Mouse (Mus musculus): Measurements from ENCODE around the gene Hapln4. TPM values are rescaled to one million over a fixed set of nuclear protein-coding genes. Genes with fewer than 3 reads are reported as not detected.
A peak's percentile ranks its signal among the peaks of the same experiment; 100 is the strongest.

Gene Hapln4
- polyA plus RNA-seq, 1 experiment from 2014 or later = 0.05 TPM

DNA sequence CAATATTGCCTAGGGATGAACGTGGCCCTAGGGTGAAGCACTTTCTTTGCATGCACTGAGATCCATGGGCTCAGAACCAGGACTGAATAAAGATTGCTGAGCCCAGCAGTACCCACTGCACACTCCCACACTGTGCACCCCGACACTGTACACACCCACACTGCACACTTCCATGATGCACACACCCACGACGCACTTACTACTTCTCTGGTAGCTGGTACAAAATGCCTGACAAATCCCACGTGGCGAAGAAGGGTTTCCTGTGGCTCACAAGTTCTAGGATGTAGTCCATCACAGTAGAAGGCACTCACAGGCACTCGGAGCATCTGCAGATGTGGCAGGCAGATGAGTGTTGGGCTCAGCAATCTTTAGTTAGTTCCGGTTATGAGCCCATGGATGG, 41.7 kb downstream of the Hapln4 start:
- DNase-seq (no peak), ATAC-seq (ENCODE audit: low read depth) (no peak)
- no peaks in the 10 kb centered on the region for H3K36me3 ChIP-seq
- no peak overlapping the region for H3K9ac ChIP-seq
- peaks cover 8% of the 10 kb centered on the region for H3K4me1 ChIP-seq (replicated peaks)
- H3K27ac ChIP-seq = no peak overlapping the region
- WGBS (ENCODE audit: insufficient replicate concordance) = 49% methylated on average over 8 of the region's 8 CpGs
- no peak overlapping the region for H3K4me3 ChIP-seq (replicated peaks)
- H3K9me3 ChIP-seq (replicated peaks) = no peaks in the 10 kb centered on the region
- peaks cover 41% of the 10 kb centered on the region for H3K27me3 ChIP-seq
- no peak overlapping the region for H3K4me2 ChIP-seq

GRCm38 (mm10) chr8:70128435-70128834, 45.2 kb downstream of the Hapln4 start:
- DNase-seq = no peak
- Histone ChIP-seq H3K36me3 (peaks cover 13% of the 10 kb centered on the region), H3K9me3 (replicated peaks) (no peaks in the 10 kb centered on the region), H3K27ac (no peak overlapping the region), H3K4me2 (no peak overlapping the region), H3K9ac (0 out of 2 replicates have a peak overlapping the region, but pooled peaks have one; percentile 10), H3K27me3 (peaks cover 14% of the 10 kb centered on the region), H3K4me1 (replicated peaks) (peaks cover 37% of the 10 kb centered on the region), H3K4me3 (replicated peaks) (no peak overlapping the region)
- WGBS (ENCODE audit: insufficient replicate concordance) = 62% methylated on average over 3 of the region's 3 CpGs
- ATAC-seq (ENCODE audit: low read depth) = no peak

DNA sequence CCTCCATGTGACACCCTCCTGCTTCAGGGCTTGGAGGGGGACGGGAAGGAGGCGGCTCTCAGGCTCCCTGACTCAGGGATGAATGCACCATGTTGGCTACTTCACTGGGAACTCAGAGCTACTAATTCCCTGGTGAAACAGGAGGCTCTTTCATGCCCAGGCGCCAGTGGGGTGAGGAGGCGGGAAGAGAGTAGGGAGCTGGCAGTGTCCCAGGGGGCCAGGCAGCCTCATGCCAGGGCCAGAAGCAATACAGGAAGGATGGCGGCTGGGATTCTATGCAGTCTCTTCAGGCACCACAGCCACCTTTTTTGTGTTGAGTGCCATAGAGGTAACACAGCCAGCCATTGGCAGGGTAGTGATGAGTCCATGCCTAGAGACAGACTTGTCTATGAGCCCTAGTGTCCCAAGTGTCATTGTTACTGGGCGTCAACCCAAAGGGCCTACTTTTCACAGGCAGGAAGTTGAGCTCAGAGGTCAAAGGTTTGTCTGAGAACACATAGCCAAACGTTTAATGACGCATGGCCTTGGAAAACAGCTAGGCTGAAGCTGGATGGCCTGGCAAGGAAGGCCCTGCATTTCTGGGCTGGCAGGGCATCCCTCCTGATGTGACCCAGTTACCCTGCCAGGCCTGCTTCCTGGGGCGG, 46.2 kb downstream of the Hapln4 start:
- H3K4me2 ChIP-seq = no peak overlapping the region
- no peak for DNase-seq
- no peak for ATAC-seq (ENCODE audit: low read depth)
- H3K27ac ChIP-seq = no peak overlapping the region
- WGBS (ENCODE audit: insufficient replicate concordance) = 67% methylated on average over 9 of the region's 9 CpGs
- H3K36me3 ChIP-seq = peaks cover 23% of the 10 kb centered on the region
- peaks cover 47% of the 10 kb centered on the region for H3K4me1 ChIP-seq (replicated peaks)
- no peak overlapping the region for H3K9ac ChIP-seq
- no peak overlapping the region for H3K4me3 ChIP-seq (replicated peaks)
- H3K27me3 ChIP-seq = peaks cover 13% of the 10 kb centered on the region
- H3K9me3 ChIP-seq (replicated peaks) = no peaks in the 10 kb centered on the region

- ATAC-seq (ENCODE audit: low read depth) (no peak), DNase-seq (no peak)
- Histone ChIP-seq H3K9me3 (replicated peaks) (no peaks in the 10 kb centered on the region), H3K4me1 (replicated peaks) (peaks cover 53% of the 10 kb centered on the region), H3K27ac (no peak overlapping the region), H3K27me3 (peaks cover 8% of the 10 kb centered on the region; the same call in 1 of the 2 replicates), H3K9ac (no peak overlapping the region), H3K4me2 (no peak overlapping the region), H3K36me3 (peaks cover 29% of the 10 kb centered on the region), H3K4me3 (replicated peaks) (no peak overlapping the region)
- 76% methylated on average over 3 of the region's 3 CpGs for WGBS (ENCODE audit: insufficient replicate concordance)
Observed at GRCm38 (mm10) chr8:70130066-70130465, 46.8 kb downstream of the Hapln4 start.

DNA sequence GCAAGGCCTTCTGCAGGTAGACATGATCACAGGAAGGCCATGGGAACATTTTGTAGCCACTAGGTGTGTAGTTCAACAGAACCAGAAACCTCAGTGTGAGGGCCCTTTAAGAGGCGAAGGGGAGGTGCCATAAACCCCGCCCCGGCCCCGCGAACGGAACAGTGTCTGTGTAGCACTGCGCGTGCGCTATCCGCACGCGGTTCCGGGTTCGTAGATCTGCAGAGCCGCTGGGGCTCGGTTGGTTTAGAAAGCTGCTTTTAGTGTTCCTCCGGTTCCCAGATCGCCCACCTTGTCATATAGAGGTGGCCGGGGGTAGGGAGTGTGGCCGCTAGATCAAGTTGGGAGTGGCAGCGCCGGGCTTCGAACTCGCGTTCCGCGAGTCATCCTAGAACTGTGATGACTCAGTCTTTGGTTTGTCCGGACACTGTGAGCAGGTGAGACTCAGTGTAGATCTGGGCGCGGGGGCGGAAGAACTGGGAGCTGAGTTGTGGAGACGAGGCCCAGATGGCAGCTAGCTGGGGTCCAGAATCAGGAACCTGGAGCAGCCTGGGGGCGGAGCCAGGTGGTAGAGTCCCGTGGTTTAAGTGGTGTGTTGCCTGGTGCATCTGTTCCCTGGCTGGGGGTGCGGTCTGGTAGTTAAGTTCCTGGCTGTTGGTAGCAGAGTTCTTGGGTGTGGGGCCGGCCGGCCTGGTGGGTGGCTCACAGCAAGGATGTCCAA, 48.1 kb downstream of the Hapln4 start, which contains the start of gene Nr2c2ap:
TSS of gene Nr2c2ap (plus strand) at position 168 of the 718 bp plus-strand sequence.
- WGBS (ENCODE audit: insufficient replicate concordance) = under 1% methylated on average over 37 of the region's 37 CpGs
- Histone ChIP-seq H3K9me3 (replicated peaks) (no peaks in the 10 kb centered on the region), H3K4me3 (replicated peaks) (peak within 1 kb of the TSS; percentile 78), H3K27ac (peak within 1 kb of the TSS; percentile 50), H3K4me1 (replicated peaks) (peaks cover 54% of the 10 kb centered on the region), H3K36me3 (peaks cover 42% of the 10 kb centered on the region), H3K9ac (peak within 1 kb of the TSS; percentile 77), H3K4me2 (peak within 1 kb of the TSS; percentile 82), H3K27me3 (no peaks in the 10 kb centered on the region)
- ATAC-seq (ENCODE audit: low read depth) (peak; percentile 84), DNase-seq (peak; percentile 82)

DNA sequence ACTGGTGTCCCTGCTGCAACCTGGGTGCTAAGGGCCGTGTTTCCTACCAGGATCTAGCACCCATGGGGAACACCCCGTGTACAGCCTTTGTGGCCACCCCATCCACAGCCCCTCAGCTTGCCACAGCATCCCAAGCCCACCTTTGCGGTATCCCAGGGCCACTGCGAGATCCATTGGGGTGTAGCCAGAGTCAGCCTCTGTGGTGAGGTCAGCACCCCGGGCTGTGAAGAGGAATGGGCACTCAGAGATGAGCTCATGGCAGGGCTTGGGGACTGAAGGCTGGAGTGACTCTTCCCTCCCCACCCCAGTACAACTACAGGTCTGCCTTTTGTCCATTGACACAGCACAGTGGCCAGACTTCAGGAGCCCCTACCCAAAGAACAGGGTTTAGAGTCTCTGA, 50.8 kb downstream of the Hapln4 start:
- Histone ChIP-seq H3K4me1 (replicated peaks) (peaks cover 67% of the 10 kb centered on the region), H3K4me3 (replicated peaks) (no peak overlapping the region), H3K36me3 (peaks cover 46% of the 10 kb centered on the region), H3K9me3 (replicated peaks) (no peaks in the 10 kb centered on the region), H3K9ac (no peak overlapping the region), H3K27ac (no peak overlapping the region), H3K27me3 (no peaks in the 10 kb centered on the region), H3K4me2 (no peak overlapping the region)
- 92% methylated on average over 5 of the region's 5 CpGs for WGBS (ENCODE audit: insufficient replicate concordance)
- DNase-seq (no peak), ATAC-seq (ENCODE audit: low read depth) (no peak)

DNA sequence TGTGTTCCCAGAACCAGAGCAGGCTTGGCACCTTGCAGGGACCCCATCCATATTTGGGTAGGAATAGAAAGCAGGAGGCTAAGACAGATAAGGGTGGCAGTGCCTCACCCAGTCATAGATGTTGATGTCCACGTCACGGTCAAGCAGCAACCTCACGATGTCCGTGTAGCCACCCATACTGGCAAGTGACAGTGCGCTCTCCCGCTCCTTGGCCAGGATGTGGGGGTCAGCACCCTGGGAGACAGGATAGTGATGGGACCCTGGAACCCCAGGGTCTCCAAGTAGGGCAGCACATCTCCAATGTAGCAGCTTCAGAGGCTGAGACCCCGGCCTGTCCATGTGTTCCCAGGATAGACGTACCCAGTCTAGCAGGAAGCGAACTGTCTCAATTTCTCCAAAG, 51.7 kb downstream of the Hapln4 start:
- Histone ChIP-seq H3K27me3 (no peaks in the 10 kb centered on the region), H3K4me2 (no peak overlapping the region), H3K27ac (no peak overlapping the region), H3K4me3 (replicated peaks) (no peak overlapping the region), H3K4me1 (replicated peaks) (peaks cover 60% of the 10 kb centered on the region), H3K9ac (no peak overlapping the region), H3K9me3 (replicated peaks) (no peaks in the 10 kb centered on the region), H3K36me3 (peaks cover 46% of the 10 kb centered on the region)
- peak; percentile 19 for DNase-seq
- WGBS (ENCODE audit: insufficient replicate concordance) = 82% methylated on average over 9 of the region's 9 CpGs
- ATAC-seq (ENCODE audit: low read depth) = no peak

DNA sequence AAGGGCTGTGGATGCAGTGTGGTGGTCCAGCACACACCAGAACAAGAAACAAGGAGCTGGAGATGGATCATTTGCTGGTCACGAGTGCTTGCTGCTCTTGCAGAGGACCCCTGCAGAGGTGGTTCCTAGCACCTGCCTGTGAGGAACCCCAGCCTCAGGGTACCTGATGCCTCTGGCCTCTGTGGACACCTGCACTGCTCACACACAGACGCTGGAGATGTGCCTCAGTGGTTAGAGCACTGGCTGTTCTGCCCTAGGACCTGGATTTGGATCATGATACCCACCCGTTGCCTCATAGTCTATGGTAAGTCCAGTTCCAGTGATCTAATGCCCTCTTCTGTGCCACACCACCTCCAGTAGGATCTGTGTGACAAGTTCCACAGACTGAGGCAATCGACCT, 53.3 kb downstream of the Hapln4 start:
- no peaks in the 10 kb centered on the region for H3K27me3 ChIP-seq

GRCm38 (mm10) chr8:70137890-70138289, 54.6 kb downstream of the Hapln4 start:
- peak overlapping the region; percentile 79 for H3K4me2 ChIP-seq
- 71% methylated on average over 4 of the region's 4 CpGs for WGBS (ENCODE audit: insufficient replicate concordance)
- no peaks in the 10 kb centered on the region for H3K27me3 ChIP-seq
- H3K9ac ChIP-seq = peak overlapping the region; percentile 80
- H3K4me3 ChIP-seq (replicated peaks) = peak overlapping the region; percentile 87
- DNase-seq (no peak), ATAC-seq (ENCODE audit: low read depth) (no peak)
- peak overlapping the region; percentile 84; the same call in 1 of the 2 replicates for H3K27ac ChIP-seq
- H3K9me3 ChIP-seq (replicated peaks) = no peaks in the 10 kb centered on the region
- H3K4me1 ChIP-seq (replicated peaks) = peaks cover 47% of the 10 kb centered on the region
- peaks cover 50% of the 10 kb centered on the region for H3K36me3 ChIP-seq

More for the DNA sequence above, 53.3 kb downstream of the Hapln4 start:
- H3K4me1 ChIP-seq (replicated peaks) = peaks cover 60% of the 10 kb centered on the region
- no peak for DNase-seq
- H3K4me2 ChIP-seq = no peak overlapping the region
- ATAC-seq (ENCODE audit: low read depth) = no peak
- no peak overlapping the region for H3K9ac ChIP-seq
- 77% methylated on average over 4 of the region's 4 CpGs for whole genome bisulfite sequencing (ENCODE audit: insufficient replicate concordance)
- no peak overlapping the region for H3K27ac ChIP-seq
- no peak overlapping the region for H3K4me3 ChIP-seq (replicated peaks)
- H3K36me3 ChIP-seq = peaks cover 46% of the 10 kb centered on the region
- H3K9me3 ChIP-seq (replicated peaks) = no peaks in the 10 kb centered on the region

- ATAC-seq (ENCODE audit: low read depth) (peak; percentile 96), DNase-seq (peak; percentile 98)
- peak within 1 kb of the TSS; percentile 79 for H3K4me2 ChIP-seq
- WGBS (ENCODE audit: insufficient replicate concordance) = under 1% methylated on average over 46 of the region's 46 CpGs
- peak within 1 kb of the TSS; percentile 87 for H3K4me3 ChIP-seq (replicated peaks)
- peaks cover 33% of the 10 kb centered on the region for H3K4me1 ChIP-seq (replicated peaks)
- H3K36me3 ChIP-seq = peaks cover 47% of the 10 kb centered on the region
- no peaks in the 10 kb centered on the region for H3K9me3 ChIP-seq (replicated peaks)
- H3K9ac ChIP-seq = peak within 1 kb of the TSS; percentile 83
- peak within 1 kb of the TSS; percentile 92 for H3K27ac ChIP-seq
- no peaks in the 10 kb centered on the region for H3K27me3 ChIP-seq
Observed at GRCm38 (mm10) chr8:70139026-70139857, 56.0 kb downstream of the Hapln4 start, which contains the start of the genes Rfxank, Borcs8 and Mef2b. Rfxank (minus strand) TSS chr8:70139154. Borcs8 (plus strand) TSS chr8:70139499. Mef2b (plus strand) TSS chr8:70139711.

DNA sequence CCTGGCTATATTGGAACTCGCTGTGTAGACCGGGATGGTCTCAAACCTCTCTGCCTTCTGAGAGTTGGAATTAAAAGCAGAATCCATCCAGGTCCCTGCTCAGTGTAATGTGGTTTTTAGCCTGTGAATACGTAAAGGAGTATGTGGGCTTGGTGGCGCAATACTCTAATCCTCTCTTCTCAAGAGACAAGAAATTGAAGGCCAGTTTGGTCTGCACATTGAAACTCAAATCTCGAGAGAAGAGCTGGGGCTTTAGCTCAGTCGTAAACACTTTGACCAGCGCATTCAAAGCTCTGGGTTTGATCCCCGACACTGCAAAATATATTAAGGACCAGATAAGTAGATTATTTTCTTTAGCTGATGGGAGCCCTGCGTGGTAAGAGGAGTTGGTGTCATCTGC, 56.7 kb downstream of the Hapln4 start:
- peak overlapping the region; percentile 92 for H3K27ac ChIP-seq
- peak overlapping the region; percentile 87 for H3K4me3 ChIP-seq (replicated peaks)
- no peaks in the 10 kb centered on the region for H3K9me3 ChIP-seq (replicated peaks)
- WGBS (ENCODE audit: insufficient replicate concordance) = 6% methylated on average over 9 of the region's 9 CpGs
- H3K4me1 ChIP-seq (replicated peaks) = peaks cover 26% of the 10 kb centered on the region
- peak overlapping the region; percentile 79 for H3K4me2 ChIP-seq
- no peaks in the 10 kb centered on the region for H3K27me3 ChIP-seq
- peaks cover 47% of the 10 kb centered on the region for H3K36me3 ChIP-seq
- peak overlapping the region; percentile 83 for H3K9ac ChIP-seq
- DNase-seq (no peak), ATAC-seq (ENCODE audit: low read depth) (no peak)
